Mouse (Mus musculus) right cerebral cortex, adult 2 months (tissue): Measurements from ENCODE around the gene Ms4a6d.
"Not testable (repeated sequence)": the region's sequence is repeated elsewhere in the genome, so short reads cannot be mapped to it uniquely, and the experiment has no call there.

Source experiments
- DNase-seq, 2 experiments: peaks; one replicate each; pipeline ENCODE4 v3.0.0; 2021 to 2022; ENCODE audit warnings: low spot score in 2 of 2

Ms4a6d gene

DNA sequence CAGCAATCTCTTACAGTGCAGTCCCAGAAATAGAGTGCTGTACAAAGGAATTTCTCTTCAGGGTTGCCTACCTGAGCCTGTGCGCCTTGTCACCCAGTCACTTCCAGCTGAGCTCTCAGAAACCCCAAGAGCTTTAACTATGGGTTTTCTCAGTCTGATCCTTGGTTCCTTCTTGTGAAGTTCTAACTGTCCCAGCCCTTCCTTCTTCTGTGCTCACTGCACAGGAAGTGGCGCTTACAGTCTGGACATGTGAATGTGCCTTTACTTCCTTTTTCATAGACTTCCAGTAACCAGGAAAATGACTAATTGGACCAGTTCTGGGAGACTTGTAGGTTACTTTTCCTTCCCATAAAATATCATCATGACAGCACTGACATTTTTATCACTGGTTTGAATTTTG, at the start of gene Ms4a6d:
Ms4a6d (minus strand) TSS at position 247 of the 400 bp plus-strand sequence.
- DNase-seq = no peak

DNA sequence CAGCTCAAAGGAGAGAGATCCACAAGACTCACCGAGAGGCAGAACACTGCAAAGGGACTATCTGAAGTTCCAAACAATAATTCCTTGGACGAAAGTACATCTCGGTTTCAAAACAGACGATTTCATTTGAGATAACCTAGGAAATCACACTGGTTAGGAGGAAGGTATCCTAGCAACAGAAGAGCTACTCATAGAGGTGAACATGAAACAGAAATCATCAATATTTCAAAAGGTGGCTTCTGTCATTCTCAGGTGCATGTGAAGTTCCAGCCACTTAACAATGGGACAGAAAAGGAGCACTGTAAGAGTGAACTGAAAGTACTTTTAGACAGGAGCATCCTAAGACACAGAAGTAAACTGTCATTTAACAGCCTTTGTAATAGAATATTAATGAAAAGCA, 44.9 kb upstream of the Ms4a6d start:
- DNase-seq = no peak

DNA sequence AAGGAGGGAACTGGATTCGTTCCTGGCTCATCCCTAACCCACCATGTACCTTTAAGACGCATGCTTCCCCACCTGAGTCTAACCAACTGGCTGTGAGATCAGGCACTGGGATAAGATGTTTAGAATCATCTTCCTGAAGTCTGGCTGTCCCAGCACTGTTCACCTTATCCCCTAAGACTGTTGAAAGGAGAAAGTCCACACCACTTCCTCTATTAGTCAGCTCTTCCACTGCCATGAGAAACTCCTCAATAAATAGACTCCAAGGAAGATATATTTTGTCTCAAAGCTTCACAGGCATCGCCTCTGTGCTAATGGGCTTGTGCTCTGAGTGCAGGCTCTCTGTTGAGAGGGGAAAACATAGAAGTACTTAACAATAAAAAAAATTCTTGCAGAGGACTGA, 41.5 kb upstream of the Ms4a6d start:
- DNase-seq = no peak

DNA sequence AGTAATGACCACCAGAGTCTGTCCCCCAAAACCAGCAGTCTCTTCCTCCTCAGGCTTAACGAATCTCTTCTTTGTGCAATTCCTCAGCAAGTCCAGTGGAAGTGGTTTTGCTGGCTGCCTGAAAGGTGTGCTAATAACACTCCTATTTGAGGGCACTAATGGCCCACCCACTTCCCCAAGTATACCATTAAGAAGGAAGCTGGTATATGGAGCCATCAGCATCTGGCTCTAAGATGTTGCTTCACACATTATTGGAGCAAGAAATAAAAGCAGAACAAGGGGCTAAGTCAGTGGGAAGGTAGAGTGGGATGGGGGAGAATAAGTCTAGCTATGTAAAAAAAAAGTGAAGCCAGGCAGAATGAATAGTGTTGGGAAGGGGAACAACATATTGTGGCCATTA, 36.1 kb upstream of the Ms4a6d start, which contains the start of gene Ms4a3:
Ms4a3 (minus strand) TSS at position 120 of the 400 bp plus-strand sequence.
- DNase-seq = no peak

DNA sequence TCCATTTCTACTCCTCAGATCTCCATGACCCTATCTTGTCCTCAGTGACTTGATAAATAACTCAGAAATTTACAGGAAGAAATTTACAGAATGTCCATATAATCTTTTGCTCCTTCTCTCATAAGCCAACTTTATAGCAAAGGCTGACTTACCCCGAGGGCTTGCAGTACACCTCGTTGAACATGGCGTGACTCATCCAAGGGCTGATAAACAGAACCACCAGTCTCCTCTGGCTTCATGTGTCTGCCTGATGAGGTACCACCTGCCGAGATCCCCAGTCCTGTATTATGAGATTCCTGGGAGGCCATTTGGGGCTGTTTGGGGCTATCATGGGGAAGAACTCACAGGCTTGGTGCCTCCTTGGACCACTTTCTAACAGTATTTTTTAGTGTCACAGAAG, 34.4 kb upstream of the Ms4a6d start:
- no peak for DNase-seq

DNA sequence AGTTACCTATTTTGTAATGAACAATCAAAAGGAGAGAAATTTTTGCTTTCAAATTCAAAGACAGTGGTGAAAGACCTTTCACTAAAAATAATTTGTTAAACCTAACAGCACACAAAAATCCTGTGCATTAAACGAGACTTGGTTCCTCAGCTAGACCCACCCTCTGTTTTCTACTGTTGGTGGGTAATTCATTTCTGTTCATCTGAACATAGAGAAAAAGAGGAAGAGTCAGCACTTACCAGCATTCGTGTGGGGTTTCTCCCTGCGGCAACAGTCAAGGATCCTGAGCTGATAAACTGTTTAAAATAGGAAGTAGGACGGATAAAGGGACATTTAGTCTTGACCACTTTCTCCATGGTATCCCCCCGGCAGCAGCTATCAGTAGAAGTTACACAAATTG, 30.9 kb upstream of the Ms4a6d start:
- no peak for DNase-seq

DNA sequence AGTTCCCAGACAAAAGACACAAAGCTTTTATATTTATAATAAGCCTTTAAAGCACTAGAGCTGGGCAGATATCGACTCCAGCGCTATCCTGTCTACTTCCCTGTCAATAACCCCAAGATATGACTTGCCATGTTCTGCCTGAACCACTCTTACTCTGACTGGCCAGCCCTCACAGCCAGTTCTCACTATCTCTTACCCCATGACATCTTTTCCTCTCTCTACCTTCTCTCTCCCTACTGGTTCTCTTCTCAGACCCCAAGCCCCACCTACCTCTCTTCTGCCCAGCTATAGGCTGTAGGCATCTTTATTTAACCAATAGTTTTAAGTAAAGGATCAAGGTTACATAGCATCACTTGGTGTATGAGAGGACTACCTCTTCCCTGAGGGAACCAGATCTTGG, 29.7 kb upstream of the Ms4a6d start:
- no peak for DNase-seq

DNA sequence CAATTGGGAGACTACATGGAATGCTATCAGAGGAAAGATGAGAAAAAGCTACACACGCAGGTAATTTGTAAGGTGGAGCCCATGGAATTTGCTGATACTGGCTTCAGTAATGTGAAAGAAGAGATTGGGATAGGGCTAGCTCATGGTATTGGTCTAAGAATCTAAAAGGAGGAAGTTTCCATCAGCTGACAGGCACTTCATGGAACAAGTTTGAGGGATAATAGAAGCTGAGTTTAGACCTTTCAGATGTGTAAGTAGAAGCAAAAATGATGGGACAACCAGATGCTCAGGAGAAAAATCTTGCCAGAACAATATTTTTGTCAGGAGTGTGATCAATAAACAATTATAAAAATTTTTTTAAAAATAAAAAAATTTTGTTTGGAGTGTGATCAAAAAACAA, 29.1 kb upstream of the Ms4a6d start:
- DNase-seq = no peak

DNA sequence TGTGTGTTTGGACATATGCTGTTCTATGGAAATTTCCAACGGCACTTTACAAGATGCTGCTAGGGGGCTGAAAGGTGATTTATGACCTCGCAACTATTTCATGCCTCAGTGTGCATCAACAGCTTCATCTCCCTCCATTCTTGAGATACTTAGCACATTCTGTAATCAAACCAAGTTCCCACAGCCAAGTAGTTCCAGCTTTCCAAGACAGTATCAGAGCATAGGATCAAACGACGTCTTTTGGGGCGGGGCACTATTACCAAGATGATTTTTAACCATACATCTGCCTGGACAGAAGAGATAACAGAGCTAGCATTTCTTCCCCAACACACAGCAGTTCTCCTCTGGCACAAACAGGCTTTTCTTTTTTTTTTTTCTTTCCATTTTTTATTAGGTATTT, 20.6 kb upstream of the Ms4a6d start:
- no peak for DNase-seq

DNA sequence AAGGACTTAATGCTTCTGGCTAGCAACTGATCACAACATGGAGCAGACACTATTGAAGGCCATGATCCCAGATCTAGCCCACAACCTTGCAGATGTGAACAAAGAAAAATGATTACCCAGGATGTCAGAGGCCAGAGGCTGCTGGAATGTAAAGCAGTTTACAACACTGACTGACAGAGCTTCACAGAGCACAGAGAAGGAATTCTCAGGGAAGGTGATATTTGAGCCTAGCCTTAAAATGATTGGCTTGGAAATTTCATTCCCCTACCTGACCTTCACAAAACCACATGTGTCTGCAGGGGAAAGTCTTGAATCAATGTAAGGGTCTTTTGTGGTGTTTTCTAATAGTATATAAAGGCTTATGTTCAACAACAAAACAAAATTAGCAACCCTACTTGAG, 20.2 kb upstream of the Ms4a6d start:
- DNase-seq = no peak

DNA sequence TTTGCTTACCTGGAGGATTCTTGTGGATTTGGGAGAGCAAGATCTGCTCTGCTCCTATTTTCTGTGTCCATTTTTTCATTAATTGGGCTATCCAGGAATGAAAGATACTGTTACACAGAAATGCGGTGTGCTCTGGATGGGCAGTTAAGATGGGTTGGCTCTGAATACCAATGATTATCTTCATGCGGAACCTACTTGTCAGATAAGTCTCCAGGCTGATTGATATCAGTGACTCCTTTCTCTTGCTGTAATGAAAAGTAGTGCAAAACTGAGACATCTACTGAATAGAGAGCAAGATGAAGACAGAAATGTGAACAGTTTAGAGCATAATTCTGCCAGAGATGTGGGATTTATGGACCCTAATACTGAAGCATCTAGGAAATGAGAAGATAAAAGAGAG, 18.9 kb upstream of the Ms4a6d start, which contains the start of gene Ms4a2:
Ms4a2 (minus strand) TSS at position 169 of the 400 bp plus-strand sequence.
- no peak for DNase-seq

DNA sequence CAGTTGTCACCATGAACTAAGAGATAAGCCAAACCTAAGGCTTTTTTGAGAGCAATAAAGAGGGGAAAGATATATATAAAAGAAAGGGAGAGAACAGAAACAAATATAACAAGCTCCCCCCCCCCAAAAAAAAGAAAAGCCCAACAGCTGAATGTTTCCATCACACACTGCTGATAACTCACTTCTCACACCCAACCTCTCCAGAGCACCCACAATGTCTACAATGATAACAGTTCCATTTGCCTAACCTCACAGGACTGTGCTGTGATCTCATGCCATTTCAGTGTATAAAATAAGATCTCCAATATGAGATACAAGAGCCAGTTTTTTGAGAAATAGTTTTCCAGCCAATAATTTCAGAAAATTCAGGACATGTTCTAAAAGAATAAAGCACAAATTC, 13.3 kb upstream of the Ms4a6d start:
- DNase-seq = no peak

DNA sequence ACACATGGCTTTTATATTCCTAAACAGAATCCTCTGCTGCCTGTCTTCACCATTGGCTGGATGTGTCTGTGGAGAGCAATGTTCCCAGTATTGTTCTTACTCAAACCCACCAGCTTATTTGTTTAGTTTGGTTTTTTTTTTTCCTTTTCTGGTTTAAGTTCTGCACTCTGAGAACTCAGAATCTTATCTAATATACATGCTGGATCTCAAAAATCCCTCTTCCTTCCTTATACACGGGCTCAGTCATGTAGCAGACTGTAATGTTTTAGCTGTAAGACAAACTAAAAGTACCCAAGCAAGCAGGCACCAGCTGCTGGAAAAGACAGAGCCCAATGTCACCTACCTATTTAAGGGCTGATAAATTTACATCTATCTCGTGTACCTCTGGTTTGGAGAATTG, 10.2 kb upstream of the Ms4a6d start:
- no peak for DNase-seq

DNA sequence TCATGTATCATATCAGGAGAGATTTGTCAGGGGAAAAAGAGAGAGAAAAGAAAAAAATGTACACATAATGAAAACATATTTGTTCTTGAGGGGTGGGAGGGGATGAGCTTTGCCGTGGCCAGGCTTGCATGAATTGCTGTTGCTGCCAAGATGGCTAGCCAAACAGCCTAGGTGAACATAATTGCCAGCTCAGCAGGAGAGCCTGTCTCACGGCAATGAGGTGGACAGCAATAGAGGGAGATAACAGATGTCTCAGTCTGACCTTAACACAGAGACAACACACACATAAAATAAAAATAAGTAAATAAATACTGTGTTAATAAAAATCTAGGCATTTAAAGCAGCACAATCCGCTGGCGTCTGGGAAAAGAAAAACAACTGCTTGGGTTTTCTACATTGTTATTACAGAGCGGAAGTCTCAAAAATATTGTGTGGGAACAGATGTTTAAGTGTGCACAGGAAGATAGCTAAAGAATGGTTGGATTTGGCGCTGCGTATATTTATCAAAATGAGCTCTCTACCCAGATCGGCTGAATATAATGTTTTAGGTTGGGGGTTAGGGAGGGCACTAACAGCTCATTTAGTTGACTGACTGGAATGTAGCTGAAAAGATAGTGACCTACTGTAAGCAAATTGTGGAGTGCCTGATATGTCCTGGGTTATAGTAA, 9.3 kb upstream of the Ms4a6d start:
- no peak for DNase-seq

DNA sequence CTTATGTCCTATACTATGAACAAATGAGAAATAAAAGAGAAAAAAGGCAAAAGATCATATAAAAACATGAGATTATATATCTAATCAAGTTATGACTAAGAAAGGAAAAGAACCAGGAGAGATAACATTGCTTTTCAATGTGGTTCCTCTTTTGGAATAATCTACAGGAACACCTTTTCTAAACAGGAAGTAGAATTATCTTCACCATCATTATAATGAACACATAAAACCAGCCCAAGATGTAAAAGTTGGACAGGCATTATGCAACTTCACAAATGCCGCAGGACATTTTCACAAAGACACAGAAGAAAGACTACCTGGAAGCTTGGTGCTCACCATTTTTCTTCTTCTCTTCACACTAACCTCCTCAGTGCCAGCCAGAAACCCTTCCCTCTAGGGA, 8.4 kb upstream of the Ms4a6d start:
- DNase-seq = no peak

DNA sequence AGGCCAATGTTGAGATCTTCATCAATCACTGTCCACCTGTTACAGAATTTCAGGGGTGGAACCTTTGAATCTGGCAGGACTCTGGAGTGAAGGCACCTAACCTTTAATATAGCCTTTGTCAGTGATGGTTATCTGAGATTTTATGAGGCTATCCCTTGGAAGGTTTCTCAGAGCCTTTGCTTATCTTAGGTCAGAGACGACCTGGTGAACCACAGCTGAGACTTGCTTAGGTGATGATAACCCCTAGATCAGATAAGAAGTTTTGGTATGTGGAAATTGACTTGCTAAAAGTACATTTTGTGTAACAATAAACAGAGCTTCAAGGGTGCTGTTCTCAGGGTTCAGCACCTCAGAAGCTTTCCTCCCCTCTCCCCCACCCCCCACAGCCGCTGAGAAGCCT, 7.6 kb upstream of the Ms4a6d start:
- DNase-seq = no peak

DNA sequence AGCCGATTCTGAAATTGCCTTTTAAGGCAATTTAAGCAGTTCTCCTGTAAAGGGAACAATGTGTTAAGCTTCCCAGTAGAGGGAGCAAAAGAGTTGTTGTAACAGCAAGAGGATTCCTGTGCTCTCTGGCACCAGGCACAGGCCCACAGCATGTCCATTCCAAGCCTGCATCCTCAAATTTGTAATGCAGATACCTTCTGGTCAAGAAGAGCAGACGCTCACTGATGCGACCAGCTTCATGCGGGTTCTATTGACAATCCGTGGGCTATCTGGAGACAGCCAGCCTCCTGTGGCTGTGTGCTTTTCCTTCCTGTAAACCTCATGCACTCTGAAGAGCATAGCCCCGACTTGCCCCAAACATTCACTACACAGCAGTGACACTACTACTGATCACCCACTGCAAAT, 6.9 kb upstream of the Ms4a6d start:
- peak; percentile 15 to 22 for DNase-seq

DNA sequence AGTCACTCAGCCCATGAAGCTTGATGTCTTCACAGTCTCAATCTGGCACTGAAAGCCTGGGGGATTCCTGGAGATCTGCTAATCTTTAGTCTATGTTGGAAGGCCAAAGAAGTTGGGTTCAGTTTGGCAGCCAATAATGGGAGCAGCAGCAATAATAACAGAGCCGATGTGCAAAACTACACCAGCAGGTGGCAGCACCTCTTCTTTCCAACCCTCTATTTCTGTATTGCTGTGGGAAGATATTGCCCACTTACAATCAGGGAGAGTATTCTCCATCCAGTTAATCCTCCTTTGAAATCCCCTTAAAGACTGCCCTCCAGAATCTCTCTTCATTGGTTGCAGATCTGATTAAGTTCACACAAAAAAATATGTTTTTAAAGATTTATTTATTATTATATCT, 3.5 kb upstream of the Ms4a6d start:
- DNase-seq = peak; percentile 36 to 45

DNA sequence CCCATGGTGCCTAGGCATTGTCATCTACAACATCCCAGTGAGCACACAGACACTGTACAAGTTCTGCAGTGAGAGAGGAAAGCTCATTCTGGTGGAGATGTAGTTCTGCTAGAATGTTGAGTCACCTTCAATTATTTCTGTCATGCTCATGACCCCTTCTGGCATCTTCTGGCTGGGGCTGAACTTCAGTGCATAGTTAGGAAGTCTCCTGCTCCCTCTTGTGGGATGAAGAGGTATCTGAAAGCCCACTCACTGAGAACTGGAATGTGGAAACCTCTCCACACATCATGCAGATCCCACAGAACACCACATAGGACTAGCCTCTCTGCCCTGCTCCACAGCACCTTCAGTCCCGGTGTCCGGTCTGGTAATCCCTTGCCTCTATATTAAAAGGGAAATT, 2.6 kb downstream of the Ms4a6d start:
- DNase-seq = peak; percentile 16 to 28

DNA sequence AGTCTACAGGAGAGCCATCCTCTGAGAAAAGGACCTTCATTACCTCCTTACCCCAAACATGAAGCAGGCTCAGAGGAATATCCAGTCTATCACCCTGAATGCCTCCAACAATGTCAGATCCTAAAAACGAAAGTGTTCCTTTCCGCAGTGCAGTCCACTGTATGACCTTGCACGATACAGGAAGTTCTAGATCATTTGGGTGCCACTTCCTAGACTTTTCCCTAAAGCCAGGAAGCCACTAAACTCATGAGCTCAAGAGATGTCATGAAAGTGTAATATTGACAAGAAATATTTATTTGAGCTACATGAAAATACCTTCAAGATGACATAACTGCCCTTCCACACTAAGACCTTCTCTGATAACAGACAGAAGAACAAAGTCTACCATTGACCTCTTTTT, 3.3 kb downstream of the Ms4a6d start:
- DNase-seq = no peak

DNA sequence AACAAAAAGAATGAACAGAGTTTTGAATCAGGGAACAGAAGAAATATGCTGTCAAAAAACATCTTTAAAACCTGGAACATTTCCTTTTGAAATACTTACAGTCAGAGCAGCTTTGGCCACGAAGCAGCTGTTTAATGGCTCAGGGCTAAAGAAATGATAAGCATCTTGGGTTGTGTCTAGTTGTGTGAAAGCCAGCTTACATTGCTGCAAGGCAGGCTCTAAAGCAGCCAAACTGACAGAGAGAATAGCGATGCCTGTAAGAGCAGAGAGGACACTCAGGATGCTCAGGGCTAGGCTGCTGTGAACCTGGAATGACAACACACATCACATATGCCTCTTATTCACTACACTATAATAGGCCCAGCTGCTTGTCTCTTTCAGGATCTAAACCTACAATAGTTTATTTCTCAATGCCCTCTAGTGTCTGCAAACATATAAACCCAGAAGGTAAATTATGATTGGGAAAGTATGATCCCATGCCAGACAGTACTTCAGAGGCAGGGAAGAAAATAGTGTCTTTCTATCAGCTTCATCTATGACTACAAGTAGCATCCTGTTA, 14.7 kb downstream of the Ms4a6d start:
- no peak for DNase-seq

DNA sequence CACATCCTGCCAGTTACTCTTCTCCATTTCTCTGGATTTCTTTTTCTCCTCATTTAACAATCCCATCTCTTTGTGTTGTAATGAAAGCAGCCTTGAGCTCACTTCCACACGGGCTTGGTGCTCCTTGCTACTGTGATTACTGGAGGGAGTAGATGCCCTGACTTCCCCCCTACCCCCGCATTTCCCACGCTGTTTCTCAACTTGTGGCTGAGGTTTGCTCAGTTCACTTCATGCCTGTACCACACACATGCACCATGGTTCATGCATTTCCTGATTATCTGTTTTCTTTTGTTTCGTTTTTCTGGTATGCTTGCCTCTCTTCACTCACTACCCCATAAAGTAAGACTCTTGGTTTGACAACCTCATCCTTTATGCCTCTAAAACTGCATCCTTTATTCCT, 15.4 kb downstream of the Ms4a6d start:
- no peak for DNase-seq

DNA sequence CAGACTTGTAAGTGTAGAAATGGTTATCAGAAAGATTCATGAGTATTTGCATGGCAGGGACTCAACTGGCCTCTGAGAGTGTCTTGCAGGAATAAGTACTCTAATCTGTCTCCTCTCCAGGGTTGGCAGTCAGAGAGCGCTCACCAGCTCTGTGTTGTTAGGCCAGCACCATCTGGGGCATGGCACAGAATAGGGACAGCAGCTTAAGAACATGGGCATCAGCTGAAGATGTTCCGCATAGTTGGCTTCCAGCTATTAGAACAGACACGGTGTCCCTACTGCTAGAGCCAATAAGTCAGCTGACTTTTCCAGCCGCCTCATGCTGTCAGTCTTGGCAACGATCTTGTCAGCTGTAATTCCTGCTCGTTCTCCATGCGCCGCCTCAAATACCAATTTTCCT, 29.7 kb downstream of the Ms4a6d start:
- DNase-seq = no peak

DNA sequence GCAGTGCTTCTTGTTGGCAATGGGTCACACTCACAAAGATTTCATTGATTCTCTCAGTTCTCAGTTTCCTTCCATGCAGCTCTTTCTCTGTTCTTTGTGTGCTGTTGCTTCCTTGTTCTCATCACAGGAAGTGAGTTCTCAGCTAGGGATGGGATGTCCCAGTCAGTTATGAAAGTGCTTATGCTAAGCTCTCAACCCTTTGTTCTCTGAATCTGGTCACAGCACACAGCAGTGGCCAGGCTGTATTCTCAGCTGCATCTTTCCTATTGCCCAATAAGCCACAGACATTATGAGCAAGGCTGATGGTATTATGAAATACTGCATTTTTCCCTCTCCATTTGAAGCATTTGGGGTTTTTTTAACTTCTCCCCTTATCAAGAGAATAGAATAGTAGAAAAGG, 45.1 kb downstream of the Ms4a6d start:
- DNase-seq = not testable (repeated sequence)
